Mouse (Mus musculus) forebrain, embryonic 12.5 days (tissue): ENCODE measurements around the gene Cacnb4. TPM values are rescaled to one million over a fixed set of nuclear protein-coding genes. Genes with fewer than 3 reads are reported as not detected.

ENCODE experiments used
- ATAC-seq: fragments of 200-750 bp; cut with Nextera tagmentation; 2 replicates; pipeline ENCODE4 v1.8.0; 2017; ENCODE audit warnings: moderate TSS enrichment; ENCODE audit not compliant: low FRiP score
- H3K27ac ChIP-seq: fragments of 300-500 bp; sonication (generic); 2 replicates; pipeline ENCODE4 v1.5.1; 2016; ENCODE audit warnings: mild to moderate bottlenecking
- H3K27me3 ChIP-seq: fragments of 300-500 bp; sonication (generic); 2 replicates; pipeline ENCODE4 v1.6.1; 2016; ENCODE audit warnings: mild to moderate bottlenecking
- H3K36me3 ChIP-seq: fragments of 300-500 bp; sonication (generic); replicated peaks from 2 replicates; pipeline ENCODE4 v1.6.1; 2016; ENCODE audit warnings: mild to moderate bottlenecking
- H3K4me1 ChIP-seq: fragments of 300-500 bp; sonication (generic); 2 replicates; pipeline ENCODE4 v1.6.1; 2016
- H3K4me2 ChIP-seq: fragments of 300-500 bp; sonication (generic); 2 replicates; pipeline ENCODE4 v1.6.1; 2016; ENCODE audit warnings: mild to moderate bottlenecking, moderate library complexity
- H3K4me3 ChIP-seq: fragments of 300-500 bp; sonication (generic); replicated peaks from 2 replicates; pipeline ENCODE4 v1.5.1; 2016; ENCODE audit warnings: mild to moderate bottlenecking
- H3K9ac ChIP-seq: fragments of 300-500 bp; sonication (generic); 2 replicates; pipeline ENCODE4 v1.6.1; 2016; ENCODE audit warnings: mild to moderate bottlenecking
- H3K9me3 ChIP-seq: fragments of 300-500 bp; sonication (generic); 2 replicates; pipeline ENCODE4 v1.6.1; 2016
- WGBS: fragments of 180-500 bp; shearing (Covaris S2); methylation state at CpG from one replicate; pipeline ENCODE4 v1.1.7; 2016; 5-methylcytosine and 5-hydroxymethylcytosine counted together
- polyA plus RNA-seq: library from polyadenylated mRNA; unstranded; fragments of >200 nt; fragmentation: Nextera tagmentation; extraction: Ambion mirVana; gene quantifications from 2 replicates; pipeline ENCODE4 v1.2.1, GENCODE M21; 2016

Cacnb4 gene
- polyA plus RNA-seq, 1 experiment from 2014 or later: 4.1 TPM

DNA sequence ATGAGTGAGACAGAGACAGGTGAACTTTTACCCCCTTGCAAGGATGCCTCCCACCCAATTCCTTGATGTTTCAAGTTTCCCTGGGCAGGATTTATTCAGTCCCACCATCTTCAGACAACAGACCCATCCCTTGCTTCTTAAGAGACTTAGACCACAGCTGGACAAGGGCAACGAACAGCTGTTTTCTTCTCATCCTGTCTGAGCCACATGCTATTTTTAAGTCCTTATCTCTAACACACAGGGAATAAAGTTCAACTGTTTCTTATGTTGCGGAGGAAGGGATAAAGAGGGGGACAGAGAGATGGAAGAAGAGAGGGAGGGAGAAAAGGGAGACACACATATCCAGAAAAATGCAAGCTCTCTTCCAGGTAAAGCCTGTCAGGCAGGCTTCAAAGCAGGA is 57.8 kb downstream of the Cacnb4 start:
- no peak for ATAC-seq
- 90% methylated on average over 2 of the region's 2 CpGs for WGBS
- no peak overlapping the region for H3K4me2 ChIP-seq

DNA sequence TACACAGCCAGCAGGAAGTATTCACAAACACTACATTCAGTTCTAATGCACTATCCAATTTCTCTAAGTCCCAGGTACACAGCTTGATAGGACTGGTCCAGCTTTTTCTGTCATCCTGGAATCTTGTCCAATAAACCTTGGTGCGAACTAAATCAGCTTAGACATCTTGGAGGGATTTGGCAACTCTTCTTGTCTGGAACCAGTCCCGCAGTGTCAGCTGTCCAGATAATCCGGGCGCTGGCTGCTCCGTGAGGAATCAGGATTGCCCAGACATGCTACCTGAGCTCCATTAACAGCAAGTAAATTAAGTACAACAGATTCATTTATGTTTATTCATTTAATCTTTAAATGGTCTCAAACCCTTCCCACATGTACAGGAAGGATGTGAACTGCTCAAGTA is 61.2 kb downstream of the Cacnb4 start:
- no peak overlapping the region for H3K4me3 ChIP-seq
- no peaks in the 10 kb centered on the region for H3K9me3 ChIP-seq
- no peak overlapping the region for H3K27ac ChIP-seq
- H3K4me2 ChIP-seq: no peak overlapping the region
- no peaks in the 10 kb centered on the region for H3K27me3 ChIP-seq
- no peak overlapping the region for H3K9ac ChIP-seq
- H3K36me3 ChIP-seq: no peaks in the 10 kb centered on the region
- no peak for ATAC-seq
- no peaks in the 10 kb centered on the region for H3K4me1 ChIP-seq
- 82% methylated on average over 5 of the region's 5 CpGs for WGBS

More for the DNA sequence above, 57.8 kb downstream of the Cacnb4 start:
- no peaks in the 10 kb centered on the region for H3K36me3 ChIP-seq
- no peaks in the 10 kb centered on the region for H3K27me3 ChIP-seq
- H3K4me3 ChIP-seq: no peak overlapping the region
- peaks cover 10% of the 10 kb centered on the region; the same call in 1 of the 2 replicates for H3K4me1 ChIP-seq
- no peaks in the 10 kb centered on the region for H3K9me3 ChIP-seq
- H3K9ac ChIP-seq: no peak overlapping the region
- H3K27ac ChIP-seq: no peak overlapping the region

DNA sequence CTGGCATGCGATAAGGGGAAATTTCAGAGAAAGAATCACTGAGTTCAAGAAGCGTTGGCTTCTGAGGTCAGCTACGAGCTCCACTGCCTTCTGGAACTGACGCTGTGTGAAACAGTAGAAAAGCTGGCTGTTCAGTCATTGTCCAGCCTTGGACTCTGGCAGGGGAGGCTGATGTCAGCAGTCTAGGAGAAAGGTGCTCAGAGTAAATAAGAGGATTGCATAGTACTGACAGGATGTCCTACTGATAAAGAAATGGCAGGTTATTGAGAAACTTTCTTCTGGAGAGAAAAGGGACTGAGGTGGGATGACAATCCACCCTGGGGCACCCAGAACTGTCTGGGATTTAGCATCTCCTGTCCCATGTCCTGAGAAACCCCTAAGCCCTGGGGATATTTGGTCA is 62.7 kb downstream of the Cacnb4 start:
- WGBS: 90% methylated on average over 4 of the region's 4 CpGs
- Histone ChIP-seq H3K36me3 (no peaks in the 10 kb centered on the region), H3K4me1 (no peaks in the 10 kb centered on the region), H3K9ac (no peak overlapping the region), H3K9me3 (no peaks in the 10 kb centered on the region), H3K27me3 (no peaks in the 10 kb centered on the region), H3K4me2 (no peak overlapping the region), H3K27ac (no peak overlapping the region), H3K4me3 (no peak overlapping the region)
- ATAC-seq: no peak

DNA sequence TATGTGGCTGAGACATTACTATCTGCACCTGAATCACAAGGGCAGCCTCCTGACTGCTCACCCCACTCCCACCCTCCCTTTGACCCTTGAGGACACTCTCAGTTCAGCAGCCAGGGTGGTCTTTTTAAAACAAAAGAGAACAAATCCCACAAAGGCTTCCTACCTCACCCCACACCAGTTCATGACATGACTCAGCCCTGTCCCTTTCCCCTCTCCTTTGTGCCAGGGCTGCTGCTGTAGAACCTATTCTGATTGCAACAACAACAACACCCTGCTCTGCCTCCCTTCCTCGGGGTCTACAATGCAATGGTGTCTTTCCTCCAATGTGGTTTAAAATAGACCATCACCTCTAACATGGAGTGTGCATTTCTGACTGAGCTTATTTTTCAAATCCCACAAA is 67.1 kb downstream of the Cacnb4 start:
- H3K9ac ChIP-seq: no peak overlapping the region
- 24% methylated on average over 1 of the region's 1 CpGs for WGBS
- H3K27ac ChIP-seq: no peak overlapping the region
- no peak overlapping the region for H3K4me2 ChIP-seq
- no peaks in the 10 kb centered on the region for H3K9me3 ChIP-seq
- H3K36me3 ChIP-seq: no peaks in the 10 kb centered on the region
- ATAC-seq: no peak
- H3K27me3 ChIP-seq: no peaks in the 10 kb centered on the region
- peaks cover 7% of the 10 kb centered on the region; the same call in 1 of the 2 replicates for H3K4me1 ChIP-seq
- no peak overlapping the region for H3K4me3 ChIP-seq

DNA sequence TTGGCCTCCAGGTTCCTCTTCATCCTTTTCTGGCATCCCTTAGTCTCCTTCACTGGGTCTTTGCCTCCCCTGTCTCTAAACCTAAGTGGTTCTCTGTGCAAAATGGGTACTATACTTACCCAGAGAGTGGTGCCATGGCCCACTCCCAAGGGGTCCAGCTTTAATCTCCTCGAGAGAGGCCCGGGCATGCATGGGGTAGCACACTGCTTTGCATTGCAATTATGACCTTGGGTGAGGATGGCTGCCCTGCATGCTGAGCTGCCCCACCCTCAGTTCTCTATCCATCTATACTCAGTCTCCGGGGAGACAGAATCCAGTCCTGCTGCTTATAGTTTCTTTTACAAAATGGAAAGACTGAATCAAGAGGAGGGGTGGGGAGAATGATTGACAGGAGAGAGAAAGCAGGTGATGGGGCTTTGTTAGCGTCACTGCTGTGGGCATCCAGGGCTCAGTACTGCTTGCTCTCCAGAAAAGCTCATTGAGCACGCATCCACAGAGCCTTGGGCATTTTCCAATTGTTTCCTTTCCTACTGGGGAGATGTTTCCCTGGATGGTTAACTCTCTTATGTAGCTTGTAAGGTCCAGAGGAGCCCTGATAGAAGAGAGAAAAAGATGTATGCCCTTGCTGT is 68.7 kb downstream of the Cacnb4 start:
- WGBS: 41% methylated on average over 5 of the region's 5 CpGs
- H3K9me3 ChIP-seq: no peaks in the 10 kb centered on the region
- no peak overlapping the region for H3K27ac ChIP-seq
- peaks cover 7% of the 10 kb centered on the region; the same call in 1 of the 2 replicates for H3K4me1 ChIP-seq
- H3K4me3 ChIP-seq: no peak overlapping the region
- no peak overlapping the region for H3K4me2 ChIP-seq
- no peaks in the 10 kb centered on the region for H3K27me3 ChIP-seq
- H3K36me3 ChIP-seq: no peaks in the 10 kb centered on the region
- 0 out of 2 replicates have a peak, but pooled peaks have one; percentile 27 for ATAC-seq
- no peak overlapping the region for H3K9ac ChIP-seq

DNA sequence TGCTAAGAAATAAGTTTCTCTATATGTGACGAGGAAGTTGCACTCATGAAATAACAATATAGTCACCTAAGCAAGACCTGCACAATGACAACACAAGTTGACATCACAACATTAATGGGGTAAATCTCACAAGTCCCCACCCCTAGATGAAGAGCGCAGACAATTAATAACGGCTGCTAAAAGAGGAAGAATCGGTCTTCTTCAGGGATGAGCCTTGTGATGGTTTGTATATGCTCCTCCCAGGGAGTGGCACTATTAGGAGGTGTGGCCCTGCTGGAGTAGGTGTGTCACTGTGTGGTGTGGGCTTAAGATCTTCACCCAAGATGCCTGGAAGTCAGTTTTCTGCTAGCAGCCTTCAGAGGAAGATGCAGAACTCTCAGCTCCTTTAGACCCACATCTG is 70.3 kb downstream of the Cacnb4 start:
- 90% methylated on average over 4 of the region's 4 CpGs for WGBS
- H3K9me3 ChIP-seq: no peaks in the 10 kb centered on the region
- peaks cover 7% of the 10 kb centered on the region; the same call in 1 of the 2 replicates for H3K4me1 ChIP-seq
- ATAC-seq: no peak
- no peaks in the 10 kb centered on the region for H3K36me3 ChIP-seq
- no peak overlapping the region for H3K27ac ChIP-seq
- H3K4me3 ChIP-seq: no peak overlapping the region
- no peak overlapping the region for H3K4me2 ChIP-seq
- no peaks in the 10 kb centered on the region for H3K27me3 ChIP-seq
- H3K9ac ChIP-seq: no peak overlapping the region

DNA sequence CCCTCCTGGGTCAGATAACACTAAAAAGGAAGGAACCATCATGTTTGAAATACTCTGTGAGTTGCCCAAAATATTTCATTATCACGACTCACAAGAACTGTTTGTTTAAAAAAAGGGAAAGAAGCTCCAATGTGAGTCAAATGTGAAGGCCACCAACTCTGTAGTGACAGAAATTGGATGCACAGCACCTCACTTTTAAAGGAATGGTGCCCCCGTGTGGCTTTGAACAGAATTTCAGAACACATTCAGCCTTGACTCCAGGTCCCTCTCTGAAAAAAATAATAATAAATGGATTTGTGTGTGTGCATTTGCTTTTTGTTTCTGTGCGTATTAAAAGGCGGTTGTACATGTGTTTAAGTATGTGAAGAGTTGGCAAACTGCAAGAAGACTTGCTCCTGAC is 71.3 kb downstream of the Cacnb4 start:
- no peak for ATAC-seq
- 23% methylated on average over 4 of the region's 4 CpGs for WGBS
- Histone ChIP-seq H3K27ac (no peak overlapping the region), H3K27me3 (no peaks in the 10 kb centered on the region), H3K9me3 (no peaks in the 10 kb centered on the region), H3K36me3 (no peaks in the 10 kb centered on the region), H3K9ac (no peak overlapping the region), H3K4me3 (no peak overlapping the region), H3K4me2 (no peak overlapping the region), H3K4me1 (peaks cover 7% of the 10 kb centered on the region; the same call in 1 of the 2 replicates)

DNA sequence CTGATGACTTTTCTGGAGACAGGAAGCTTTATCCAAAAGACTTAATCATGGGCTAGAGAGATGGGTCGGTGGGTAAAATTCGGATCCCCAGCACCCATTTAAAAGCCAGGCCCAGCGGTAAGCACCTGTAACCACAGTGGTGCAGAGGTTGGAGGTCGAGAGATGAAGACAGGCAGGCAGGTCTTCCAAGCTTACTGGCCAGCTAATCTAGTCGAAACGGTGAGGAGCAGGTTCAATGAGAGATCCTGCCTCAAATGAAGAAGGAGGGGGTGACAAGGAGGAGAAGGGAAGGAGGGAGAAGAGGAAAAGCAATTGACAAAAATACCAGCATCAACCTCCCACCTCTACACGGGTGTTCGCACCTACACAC is 72.0 kb downstream of the Cacnb4 start:
- Histone ChIP-seq H3K36me3 (no peaks in the 10 kb centered on the region), H3K9me3 (no peaks in the 10 kb centered on the region), H3K4me2 (no peak overlapping the region), H3K27me3 (no peaks in the 10 kb centered on the region), H3K4me3 (no peak overlapping the region), H3K27ac (no peak overlapping the region), H3K9ac (no peak overlapping the region), H3K4me1 (peaks cover 7% of the 10 kb centered on the region; the same call in 1 of the 2 replicates)
- 86% methylated on average over 8 of the region's 8 CpGs for WGBS
- ATAC-seq: no peak

DNA sequence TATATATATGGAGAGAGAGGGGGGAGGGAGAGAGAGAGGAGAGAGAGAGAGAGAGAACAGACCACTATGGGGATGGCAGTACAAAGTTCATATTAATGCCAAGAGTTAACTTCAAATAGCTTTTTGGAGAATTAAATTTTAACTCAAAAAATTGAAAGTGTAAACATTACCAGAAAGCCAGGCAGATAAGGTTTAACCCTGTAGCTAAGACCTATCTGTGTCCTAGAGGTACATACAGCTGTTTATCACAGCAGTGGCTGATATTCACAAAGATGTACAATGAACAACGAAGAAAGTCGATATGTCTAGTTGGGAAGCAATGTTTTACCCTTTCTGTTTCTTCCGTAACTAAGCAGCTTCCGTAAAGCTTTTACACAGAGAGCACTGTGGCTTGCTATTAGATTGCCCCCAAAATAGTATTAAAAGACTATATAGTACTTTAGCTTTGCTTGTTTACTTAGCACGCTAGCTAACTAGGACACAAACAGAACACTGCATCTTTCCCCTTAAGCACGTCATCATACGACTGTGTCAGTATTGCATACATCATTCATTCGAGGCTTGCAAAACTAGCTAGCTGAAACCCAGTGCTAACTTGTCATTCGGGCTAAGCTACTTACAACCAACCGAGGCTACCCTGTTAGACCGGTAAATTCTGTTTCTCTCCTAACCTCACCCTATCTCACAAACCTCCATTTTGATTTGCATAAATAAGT is 72.5 kb downstream of the Cacnb4 start:
- WGBS: 92% methylated on average over 11 of the region's 11 CpGs
- no peak for ATAC-seq
- H3K9ac ChIP-seq: no peak overlapping the region

DNA sequence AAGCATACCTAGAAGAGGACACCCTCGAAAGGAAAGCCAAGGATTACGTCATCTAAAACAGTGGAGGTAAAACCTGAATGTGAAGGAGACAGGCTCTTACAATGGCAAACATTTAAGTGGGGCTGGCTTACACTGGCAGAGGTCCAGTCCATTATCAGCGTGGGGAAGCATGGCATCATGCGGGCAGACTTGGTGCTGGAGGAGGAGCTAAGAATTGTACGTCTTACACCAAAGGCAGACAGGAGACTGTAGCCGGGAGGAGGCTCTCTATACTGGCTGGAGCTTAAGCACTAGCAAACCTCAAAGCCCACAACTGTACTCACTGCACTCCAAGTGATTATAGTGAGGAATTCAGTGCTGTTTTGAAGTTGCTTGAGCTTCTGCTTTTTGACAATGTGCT is 73.2 kb downstream of the Cacnb4 start:
- peaks cover 7% of the 10 kb centered on the region; the same call in 1 of the 2 replicates for H3K4me1 ChIP-seq
- WGBS: 73% methylated on average over 6 of the region's 6 CpGs
- no peak for ATAC-seq
- no peaks in the 10 kb centered on the region for H3K27me3 ChIP-seq
- no peak overlapping the region for H3K4me3 ChIP-seq
- H3K4me2 ChIP-seq: no peak overlapping the region
- no peaks in the 10 kb centered on the region for H3K9me3 ChIP-seq
- H3K36me3 ChIP-seq: no peaks in the 10 kb centered on the region
- no peak overlapping the region for H3K9ac ChIP-seq
- no peak overlapping the region for H3K27ac ChIP-seq

More for the DNA sequence above, 72.5 kb downstream of the Cacnb4 start:
- peaks cover 7% of the 10 kb centered on the region; the same call in 1 of the 2 replicates for H3K4me1 ChIP-seq
- no peak overlapping the region for H3K4me3 ChIP-seq
- no peaks in the 10 kb centered on the region for H3K27me3 ChIP-seq
- H3K36me3 ChIP-seq: no peaks in the 10 kb centered on the region
- H3K27ac ChIP-seq: no peak overlapping the region
- no peaks in the 10 kb centered on the region for H3K9me3 ChIP-seq
- H3K4me2 ChIP-seq: no peak overlapping the region

DNA sequence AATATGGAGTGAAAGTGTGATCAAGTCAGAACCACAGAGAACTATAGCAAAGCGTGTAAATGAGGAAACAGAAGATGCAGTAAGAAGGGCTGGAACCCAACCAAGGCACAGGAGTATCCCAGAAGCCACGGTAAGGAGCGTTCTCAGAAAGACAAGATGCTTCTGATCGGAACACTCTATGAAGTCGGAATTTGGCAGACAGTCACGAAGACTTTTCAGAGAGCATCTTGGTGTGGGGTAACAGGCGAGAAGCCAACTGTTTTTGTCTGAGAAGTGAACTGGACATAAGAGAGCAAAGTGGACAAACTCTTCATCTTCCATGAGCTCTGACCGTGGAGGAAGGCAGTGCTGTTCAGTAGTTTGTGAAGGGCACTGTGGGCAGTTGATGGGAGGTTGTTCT is 73.7 kb downstream of the Cacnb4 start:
- no peaks in the 10 kb centered on the region for H3K36me3 ChIP-seq
- no peaks in the 10 kb centered on the region for H3K27me3 ChIP-seq
- no peak overlapping the region for H3K27ac ChIP-seq
- peaks cover 2% of the 10 kb centered on the region; the same call in 1 of the 2 replicates for H3K4me1 ChIP-seq
- no peak overlapping the region for H3K9ac ChIP-seq
- ATAC-seq: no peak
- no peaks in the 10 kb centered on the region for H3K9me3 ChIP-seq
- H3K4me2 ChIP-seq: no peak overlapping the region
- no peak overlapping the region for H3K4me3 ChIP-seq
- WGBS: 94% methylated on average over 8 of the region's 8 CpGs

DNA sequence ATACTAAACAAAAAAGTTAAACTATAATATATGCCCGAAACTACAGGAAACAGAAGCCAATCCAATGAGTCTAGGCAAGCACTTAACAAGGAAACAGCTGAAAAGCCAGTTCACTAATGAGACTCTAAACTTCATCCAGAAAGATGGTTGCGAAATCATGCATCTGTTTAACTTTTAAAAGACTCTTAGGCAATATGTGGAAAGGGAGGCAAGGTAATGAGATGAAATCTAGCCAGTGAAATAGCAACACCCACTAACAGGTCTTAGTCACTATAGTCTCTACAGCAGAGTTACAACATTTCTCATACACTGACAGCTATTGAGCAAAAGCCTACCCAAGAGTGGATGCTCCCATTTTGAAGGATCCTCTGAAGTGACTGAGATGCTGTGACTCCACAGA is 74.4 kb downstream of the Cacnb4 start:
- Histone ChIP-seq H3K4me1 (no peaks in the 10 kb centered on the region), H3K27me3 (no peaks in the 10 kb centered on the region), H3K27ac (no peak overlapping the region), H3K36me3 (no peaks in the 10 kb centered on the region), H3K4me3 (no peak overlapping the region), H3K4me2 (no peak overlapping the region), H3K9me3 (no peaks in the 10 kb centered on the region), H3K9ac (no peak overlapping the region)
- no peak for ATAC-seq
- 91% methylated on average over 2 of the region's 2 CpGs for WGBS

DNA sequence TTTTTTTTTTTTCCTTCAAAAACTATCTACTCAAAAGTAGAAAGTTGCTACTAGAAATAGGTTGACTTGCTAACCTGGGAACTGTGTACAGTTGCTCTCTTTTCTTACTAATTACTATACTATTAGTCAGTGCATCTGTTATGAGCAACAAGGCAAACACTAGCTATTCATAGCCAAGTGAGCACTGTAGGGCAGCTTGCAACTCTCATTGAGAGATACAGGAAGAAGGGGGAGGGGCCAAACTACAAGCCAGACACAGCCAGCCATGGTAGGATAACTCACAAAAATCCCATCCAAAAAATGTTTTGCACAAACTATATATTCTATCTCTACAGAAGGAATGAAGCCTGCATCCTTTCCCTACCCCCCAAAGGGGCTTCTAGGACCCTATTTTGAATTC is 79.1 kb downstream of the Cacnb4 start:
- Histone ChIP-seq H3K4me1 (0 out of 2 replicates have a peak, but pooled peaks cover 7% of the 10 kb centered on the region), H3K36me3 (no peaks in the 10 kb centered on the region), H3K27ac (no peak overlapping the region), H3K9ac (no peak overlapping the region), H3K27me3 (no peaks in the 10 kb centered on the region), H3K4me2 (no peak overlapping the region), H3K4me3 (no peak overlapping the region), H3K9me3 (no peaks in the 10 kb centered on the region)
- ATAC-seq: no peak
